Mouse (Mus musculus) left cerebral cortex, adult 11 months (tissue): ENCODE results near the gene Fxr1.
"Not testable (repeated sequence)": the region's sequence is repeated elsewhere in the genome, so short reads cannot be mapped to it uniquely, and the experiment has no call there.

Experiments
- DNase-seq: peaks from one replicate; pipeline ENCODE4 v3.0.0; 2022; ENCODE audit warnings: low spot score

Gene Fxr1

DNA sequence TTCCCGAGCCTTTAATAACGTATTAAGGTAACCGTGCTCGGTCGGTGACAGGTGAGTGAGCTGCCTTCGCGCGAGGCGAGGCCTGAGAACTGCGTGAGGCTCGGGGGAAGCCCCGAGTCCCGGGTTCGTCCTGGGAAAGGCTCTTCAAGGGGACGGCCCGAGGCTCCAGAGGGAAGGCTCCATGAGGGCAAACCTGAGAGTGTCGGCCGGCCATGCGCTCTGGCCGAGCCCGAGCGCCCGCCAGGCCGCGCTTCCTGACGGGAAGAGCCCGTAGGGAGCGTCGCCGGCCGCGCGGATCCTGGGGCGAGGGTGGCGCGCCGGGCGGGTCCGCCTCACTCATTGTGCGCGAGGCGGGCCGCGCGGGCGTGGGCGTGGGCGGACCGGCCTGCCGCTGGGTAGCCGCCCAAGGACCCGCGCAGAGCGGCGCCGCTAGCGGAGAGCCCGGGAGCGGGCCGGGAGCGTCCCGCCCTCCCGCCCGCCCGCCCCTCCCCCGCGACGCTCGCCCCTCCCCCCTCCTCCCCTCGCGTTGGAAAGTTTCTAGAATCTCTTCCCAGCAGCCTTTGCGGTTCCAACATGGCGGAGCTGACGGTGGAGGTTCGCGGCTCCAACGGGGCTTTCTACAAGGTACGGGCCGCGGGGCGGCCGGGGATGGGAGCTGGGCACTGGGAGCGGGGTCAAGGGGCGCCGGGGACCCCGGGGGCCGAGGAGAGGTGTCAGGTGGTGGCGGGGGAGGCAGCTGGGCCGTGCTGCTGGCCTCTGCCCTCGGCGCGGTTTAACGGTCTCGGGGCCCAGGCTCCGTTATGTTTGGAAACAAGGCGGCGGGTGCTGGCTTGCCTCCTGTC lies at the start of gene Fxr1:
Gene Fxr1, plus strand, starts transcription at position 404 of the 842 bp plus-strand sequence.
- peak; percentile 58 for DNase-seq

DNA sequence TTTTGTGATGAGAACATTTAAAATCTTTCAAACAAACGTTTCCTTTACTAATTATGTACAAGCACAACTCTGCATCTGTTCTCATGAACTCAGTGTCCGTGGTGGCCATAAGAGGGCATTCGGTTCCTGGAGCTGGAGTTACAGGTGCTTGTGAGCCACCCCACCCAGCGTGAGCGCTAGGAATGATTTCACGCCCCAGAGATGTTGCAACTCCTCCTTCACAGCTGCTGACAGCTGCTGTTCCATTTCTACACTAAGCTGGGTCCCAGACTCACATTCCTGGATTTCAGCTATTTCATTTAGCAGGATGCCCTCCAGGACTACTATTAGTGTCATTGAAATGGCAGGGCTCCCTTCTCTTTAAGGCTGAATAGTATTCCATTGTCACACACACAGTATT lies 40.3 kb upstream of the Fxr1 start:
- no peak for DNase-seq

- DNase-seq: no peak
These were observed 37.0 kb upstream of the Fxr1 start for GRCm38 (mm10) chr3:33982746-33983145.

GRCm38 (mm10) chr3:33989302-33989701 lies 30.4 kb upstream of the Fxr1 start:
- DNase-seq: no peak

GRCm38 (mm10) chr3:33990451-33990850 lies 29.3 kb upstream of the Fxr1 start:
- no peak for DNase-seq

DNA sequence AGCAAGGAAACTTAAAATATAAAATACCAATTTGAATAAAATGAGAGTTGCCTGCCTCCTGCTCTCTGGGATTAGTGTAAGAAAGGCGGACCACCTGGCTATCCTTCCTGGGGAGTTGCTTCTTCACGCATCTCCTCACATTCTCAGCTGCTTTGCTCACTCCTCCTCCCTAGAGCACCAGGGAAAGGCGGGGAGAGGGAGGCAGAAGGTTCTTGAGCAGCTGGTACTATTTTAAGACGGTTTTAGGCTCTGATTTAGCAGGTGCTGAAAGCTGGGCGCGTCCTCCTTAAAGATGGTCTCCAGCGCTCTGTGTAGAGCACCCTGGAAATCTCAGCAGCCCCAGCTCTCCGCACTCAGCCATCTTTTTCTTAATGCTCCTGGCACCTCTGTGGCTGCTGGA lies 28.8 kb upstream of the Fxr1 start:
- no peak for DNase-seq

DNA sequence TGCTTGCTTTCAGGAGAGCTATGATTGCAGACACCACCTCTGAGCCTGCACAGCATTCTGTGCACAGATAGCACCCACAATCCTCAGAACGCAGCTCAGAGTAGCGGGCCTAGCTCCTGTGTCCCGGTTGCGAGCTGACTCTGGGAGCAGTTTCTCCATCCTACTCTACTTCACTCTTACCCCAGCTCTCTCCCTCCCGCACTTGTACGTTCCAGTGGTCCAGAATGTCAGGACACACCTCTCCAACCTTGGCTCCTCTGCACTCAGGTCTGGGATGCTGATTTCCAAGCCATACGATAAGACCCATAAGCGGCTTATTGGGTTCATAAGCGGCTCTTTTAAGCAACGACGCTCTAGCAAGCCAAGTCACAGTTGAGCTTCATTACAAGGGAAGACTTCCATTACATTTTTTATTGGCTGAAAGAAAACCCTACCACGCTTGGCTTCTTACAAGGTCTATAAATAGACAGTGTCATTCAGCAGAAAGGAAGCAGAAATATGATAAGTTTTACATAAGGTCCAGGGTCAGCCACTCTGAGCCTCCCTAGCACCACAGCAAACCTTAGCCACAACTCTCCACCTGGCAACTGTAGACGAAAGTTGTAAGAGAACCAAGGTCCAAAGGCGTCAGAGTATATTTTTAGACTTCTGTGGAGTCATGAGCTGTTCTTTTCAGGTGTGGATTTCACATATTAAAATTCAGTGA lies 26.2 kb upstream of the Fxr1 start:
- no peak for DNase-seq

- no peak for DNase-seq
These were observed 25.6 kb upstream of the Fxr1 start for GRCm38 (mm10) chr3:33994127-33994488.

- DNase-seq: not testable (repeated sequence)
These were observed 18.1 kb upstream of the Fxr1 start for GRCm38 (mm10) chr3:34001691-34002090.

DNA sequence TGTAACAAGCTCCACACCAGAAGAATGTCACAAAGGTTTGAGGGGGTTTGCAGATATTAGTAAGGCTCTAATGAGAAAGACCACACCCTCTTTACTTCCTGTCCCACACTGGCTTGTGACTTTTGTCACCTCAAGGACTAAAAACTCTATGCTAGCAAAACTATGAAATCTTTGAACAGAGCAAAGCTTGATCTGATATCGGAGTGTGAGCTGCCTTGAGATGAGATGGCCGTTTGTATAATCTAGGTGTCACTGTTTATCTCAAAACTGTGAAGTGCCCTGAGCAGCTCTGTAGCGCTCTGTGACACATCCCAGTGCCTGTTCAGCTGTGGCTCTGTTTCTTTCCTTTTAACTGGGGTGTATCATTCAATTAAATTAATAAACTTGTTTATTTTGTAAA lies 15.9 kb upstream of the Fxr1 start:
- DNase-seq: no peak

GRCm38 (mm10) chr3:34006301-34006700 lies 13.4 kb upstream of the Fxr1 start:
- no peak for DNase-seq

GRCm38 (mm10) chr3:34006824-34007223 lies 12.9 kb upstream of the Fxr1 start:
- DNase-seq: no peak

DNA sequence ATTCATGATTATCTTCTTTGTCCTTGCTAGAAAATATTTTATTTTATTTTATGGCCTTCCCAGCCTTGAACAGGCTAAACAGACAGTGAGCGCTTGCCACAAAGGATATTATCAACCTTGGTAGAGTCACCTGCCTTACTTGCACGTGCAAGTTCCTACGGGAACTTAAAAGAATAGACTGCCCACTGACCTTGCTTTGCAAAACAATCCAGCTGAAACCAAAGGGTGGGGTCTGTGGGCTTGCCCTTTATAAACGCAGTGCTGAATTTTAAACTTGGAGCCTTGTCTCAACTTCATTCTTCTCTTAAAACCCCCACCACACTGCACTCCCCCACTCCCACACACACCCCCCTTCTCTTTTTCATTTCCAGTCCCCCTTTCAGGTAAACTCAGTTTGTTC lies 12.1 kb upstream of the Fxr1 start:
- no peak for DNase-seq

- DNase-seq: no peak
These were observed 11.6 kb upstream of the Fxr1 start for GRCm38 (mm10) chr3:34008191-34008590.

DNA sequence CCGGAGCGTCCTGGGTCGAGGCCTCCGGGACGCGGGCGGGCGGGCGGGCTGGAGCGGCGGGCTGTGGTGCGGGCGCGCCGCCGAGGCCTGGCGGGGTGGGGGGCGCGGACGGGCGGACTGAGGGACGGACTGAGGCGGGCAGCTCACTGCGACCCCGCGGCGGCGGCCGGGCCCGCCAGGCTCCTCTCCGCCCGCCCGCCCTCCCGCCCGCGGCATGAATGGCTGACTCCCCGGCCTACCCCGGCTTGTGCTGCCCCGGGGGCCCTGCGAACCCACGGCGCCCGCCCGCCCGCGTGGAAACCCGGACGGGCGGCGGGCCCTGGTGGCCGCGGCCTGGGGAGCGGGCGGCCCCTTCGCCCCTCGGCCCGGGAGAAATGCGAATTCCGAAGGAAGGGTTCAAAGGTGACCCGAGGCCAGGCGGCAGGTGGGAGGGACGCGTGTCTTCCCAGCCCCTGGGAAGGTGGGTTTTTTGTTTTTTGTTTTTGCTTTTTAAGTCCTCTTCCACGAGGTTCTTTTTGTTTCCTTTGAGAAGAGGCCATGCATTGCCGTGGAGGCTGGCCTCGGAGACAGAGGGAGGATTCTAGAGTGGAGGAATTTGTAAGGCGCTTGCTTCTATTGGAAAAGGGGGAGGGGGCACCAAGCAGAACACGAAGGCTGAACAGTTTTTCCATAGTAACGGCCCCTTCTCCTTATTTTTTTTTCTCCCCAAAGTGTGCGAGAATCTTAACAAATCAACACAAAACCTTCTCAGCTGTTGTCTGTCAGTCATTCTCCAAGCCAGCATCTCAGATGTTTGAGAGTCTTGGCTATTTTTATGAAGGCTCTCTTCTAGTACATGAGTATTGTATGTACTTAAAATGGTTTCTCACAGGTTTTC lies 877 bp downstream of the Fxr1 start:
- no peak for DNase-seq

DNA sequence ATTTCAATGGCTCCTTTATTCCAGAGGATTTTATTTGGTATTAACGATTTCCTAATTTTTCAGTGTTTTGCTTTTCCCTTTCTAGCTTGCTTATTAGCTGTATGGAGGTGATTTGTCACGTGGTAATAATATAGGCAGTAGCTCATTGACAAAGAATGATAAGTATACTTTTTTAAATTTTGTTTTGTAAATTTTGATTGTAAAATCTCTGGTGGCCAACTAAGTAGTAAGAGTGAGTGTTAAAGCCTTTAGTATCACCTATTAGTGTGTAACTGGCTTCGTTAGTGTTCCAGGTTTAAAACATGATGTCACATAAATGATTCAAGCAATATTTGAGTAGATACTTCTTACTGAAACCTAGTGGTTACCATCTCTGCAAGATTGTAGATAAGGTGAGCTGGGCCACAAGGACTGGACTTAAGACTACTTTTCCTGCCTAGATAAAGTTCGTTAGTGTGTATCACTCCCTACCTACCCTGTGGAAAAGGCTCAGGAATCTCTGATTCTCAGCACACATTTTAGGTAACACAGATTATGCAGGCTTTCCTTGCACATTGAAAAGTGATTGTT lies 1.6 kb downstream of the Fxr1 start:
- DNase-seq: no peak

DNA sequence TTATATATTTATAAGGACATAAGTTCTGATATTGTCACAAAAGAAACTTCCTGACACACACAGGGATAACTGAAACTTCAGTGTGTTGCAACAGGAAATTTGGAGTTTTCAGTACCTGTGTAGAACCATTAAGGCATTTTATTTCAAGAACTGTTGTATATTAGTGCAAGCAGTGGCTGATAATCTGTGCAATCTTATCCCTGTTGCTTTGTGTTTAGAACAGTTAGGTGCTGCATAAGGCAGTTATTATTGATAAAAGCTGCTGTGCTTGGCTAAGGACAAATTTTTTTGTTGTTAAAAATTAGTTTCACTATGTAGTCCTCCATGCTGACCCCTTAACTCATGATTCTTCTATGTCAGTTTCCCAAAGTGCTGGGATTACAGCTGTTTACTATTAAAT lies 9.2 kb downstream of the Fxr1 start:
- no peak for DNase-seq

DNA sequence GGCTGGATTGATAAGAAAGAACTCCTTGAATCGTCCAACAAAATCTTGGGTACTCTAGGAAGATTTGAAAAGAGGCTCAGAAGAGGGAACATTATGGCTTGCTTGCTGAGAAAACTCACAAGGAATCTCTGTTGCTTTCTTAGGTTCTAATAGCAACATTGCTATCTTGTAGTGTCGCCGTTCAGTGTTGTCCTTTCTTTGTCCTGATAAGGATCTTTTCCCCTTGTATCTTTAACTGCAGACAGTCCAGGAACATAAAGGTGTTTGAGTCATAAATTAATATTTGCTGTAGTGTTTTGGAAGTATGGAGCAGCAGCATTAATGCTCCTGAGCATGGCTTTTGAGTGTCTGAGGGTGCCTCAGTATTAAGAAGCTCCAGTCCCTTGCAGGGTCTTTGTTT lies 10.9 kb downstream of the Fxr1 start:
- DNase-seq: no peak

- no peak for DNase-seq
These were observed 14.1 kb downstream of the Fxr1 start for GRCm38 (mm10) chr3:34033720-34034364.

- no peak for DNase-seq
These were observed 15.1 kb downstream of the Fxr1 start for GRCm38 (mm10) chr3:34034803-34035202.

DNA sequence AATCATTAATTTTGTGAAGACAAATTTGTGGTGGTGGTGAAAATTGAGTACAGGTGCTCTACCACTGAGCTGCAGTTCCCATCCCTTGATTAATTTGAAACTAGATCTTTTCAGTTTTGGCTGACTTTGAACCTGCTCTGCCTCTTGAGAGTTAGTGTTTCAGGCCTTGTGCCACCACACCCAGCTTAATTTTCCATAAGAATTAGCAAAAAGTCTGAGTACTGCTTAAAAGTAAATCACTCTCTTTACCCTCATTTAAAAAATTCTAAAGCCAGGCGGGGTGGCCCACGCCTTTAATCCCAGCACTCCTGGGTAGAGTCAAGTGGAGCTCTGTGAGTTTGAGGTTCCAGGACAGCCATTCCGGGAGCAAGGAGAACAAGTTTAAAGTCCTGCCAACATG lies 16.0 kb downstream of the Fxr1 start:
- no peak for DNase-seq

- DNase-seq: no peak
These were observed 22.2 kb downstream of the Fxr1 start for GRCm38 (mm10) chr3:34041990-34042389.
